Mouse (Mus musculus): ENCODE results near the gene Adgrd1.

Adgrd1 gene

DNA sequence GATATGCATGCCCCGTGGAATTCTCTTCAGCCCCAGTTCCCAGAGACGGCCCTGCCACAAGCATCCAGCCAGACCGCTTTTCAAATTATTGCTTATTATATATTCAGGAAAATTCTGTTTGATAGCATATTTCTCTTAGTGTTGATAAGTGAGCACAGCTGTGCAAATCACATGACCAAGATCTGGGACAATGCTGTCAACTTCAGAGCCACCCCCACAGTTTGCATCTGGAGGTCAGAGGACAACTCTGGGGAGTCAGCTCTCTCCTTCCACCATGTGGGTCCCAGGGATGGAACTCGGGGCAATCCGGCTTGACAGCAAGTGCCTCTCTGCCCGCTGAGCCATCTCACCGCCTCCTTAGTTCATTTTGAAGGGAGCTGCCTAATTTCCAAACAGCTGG lies 69.0 kb downstream of the Adgrd1 start:
- ChIA-PET CTCF (interaction anchor here in 3 of 4 experiments (0.5 to 2.6 kb wide), 4 partner anchors 10 to 421 kb away, joined by 3 to 5 read pairs (median 4); no protein-coding TSS in a partner anchor), POLR2A (interaction anchor here in 3 of 4 experiments (0.5 to 2.9 kb wide), 7 partner anchors 10 to 452 kb away, joined by 3 to 26 read pairs (median 5); no protein-coding TSS in a partner anchor)

DNA sequence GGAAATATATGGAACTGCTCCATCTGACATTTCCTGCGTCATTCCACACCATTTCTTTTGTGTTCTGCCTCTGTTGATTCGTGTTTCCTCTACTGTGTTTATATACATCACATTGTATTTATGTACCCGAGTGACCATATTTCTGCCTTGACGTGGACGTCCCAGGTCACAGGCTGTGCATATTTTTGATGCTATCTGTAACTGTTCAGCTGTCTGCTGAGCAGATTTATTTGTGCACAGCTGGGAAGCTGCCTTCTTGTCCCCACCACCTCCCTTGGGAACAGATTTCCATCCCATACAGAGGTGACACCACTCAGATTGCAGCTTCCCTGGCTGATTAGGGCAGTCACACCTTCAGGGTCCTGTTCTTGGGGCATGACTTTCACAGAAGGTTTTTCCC lies 72.5 kb downstream of the Adgrd1 start:
- ChIA-PET POLR2A (interaction anchor here in 2 of 4 experiments (1.0 to 1.5 kb wide), 6 partner anchors 8 to 331 kb away, joined by 3 to 6 read pairs (median 4); partner anchors contain the start of gene Sfswap (in 1 of the 2)), CTCF (interaction anchor here in 1 of 4 experiments (1.4 kb wide), 1 partner anchor 106 kb away, joined by 9 read pairs; no protein-coding TSS in a partner anchor)

DNA sequence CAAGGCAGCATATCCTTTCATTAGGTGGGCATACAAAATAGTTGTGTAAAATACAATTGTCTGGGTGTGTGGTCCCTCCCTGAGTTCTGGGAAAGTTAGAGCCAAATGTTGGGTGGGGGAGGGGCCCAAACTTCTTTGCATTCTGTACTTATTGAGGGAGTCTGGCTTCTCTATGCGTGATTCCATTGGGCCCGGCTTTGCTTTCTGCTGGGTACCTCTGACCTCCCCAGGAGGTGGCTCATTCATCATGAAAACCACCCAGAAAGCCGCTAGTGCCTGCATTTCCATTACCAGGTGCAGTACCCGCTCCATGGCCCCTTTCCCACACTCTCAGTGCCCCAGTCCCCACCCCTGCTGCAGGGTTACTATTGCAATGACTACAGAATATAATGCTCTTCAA lies 73.0 kb downstream of the Adgrd1 start:
- ChIA-PET CTCF (interaction anchor here in 2 of 4 experiments (0.7 to 1.4 kb wide), 3 partner anchors 8 to 1058 kb away, joined by 3 to 9 read pairs (median 3); no protein-coding TSS in a partner anchor), POLR2A (interaction anchor here (0.6 to 1.5 kb wide), 9 partner anchors 8 to 613 kb away, joined by 3 to 9 read pairs (median 4); partner anchors contain the start of gene Sfswap (in 2 of the 4))

DNA sequence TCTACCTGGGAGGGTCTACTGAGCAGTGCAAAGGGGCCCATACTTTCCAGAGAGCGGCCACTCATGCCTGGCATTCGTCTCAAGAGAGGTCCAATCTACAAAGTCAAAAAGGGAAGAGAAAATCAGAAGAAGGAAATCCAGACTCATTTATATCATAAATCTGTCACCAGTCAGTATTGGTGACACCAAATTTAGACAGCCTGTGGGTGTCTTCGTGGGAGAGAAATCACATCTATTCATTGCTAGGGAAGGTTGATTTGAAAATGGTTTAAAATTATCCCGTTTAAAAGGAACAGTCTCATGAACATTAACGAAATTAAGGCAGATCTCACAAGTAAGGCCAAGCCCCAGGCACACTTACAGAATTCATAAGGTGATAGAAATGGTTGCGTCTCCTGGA lies 76.0 kb downstream of the Adgrd1 start:
- CTCF ChIA-PET, result no interaction called here
- POLR2A ChIA-PET, result interaction anchor here in 1 of 4 experiments (1.6 kb wide), 1 partner anchor 17 kb away, joined by 6 read pairs; no protein-coding TSS in a partner anchor

DNA sequence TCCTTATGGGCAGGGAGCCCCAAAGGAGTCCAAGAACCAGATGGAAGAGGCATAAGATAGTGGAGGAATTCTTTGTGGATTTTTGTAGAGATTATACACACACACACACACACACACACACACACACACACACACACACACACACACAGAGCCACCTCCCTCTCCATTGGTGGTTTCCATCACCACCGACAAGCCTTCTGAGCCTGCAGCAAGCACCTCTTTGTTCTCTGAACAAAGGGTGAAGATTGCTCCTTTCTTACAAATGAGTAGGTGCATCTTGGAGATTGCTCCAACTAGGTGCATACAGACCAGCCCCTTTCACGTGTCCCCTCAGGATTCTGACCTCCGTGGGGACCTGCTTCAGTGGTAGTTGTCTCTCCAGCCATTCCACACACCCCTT lies 79.4 kb downstream of the Adgrd1 start:
- ChIA-PET POLR2A (interaction anchor here in 2 of 4 experiments (0.6 to 1.9 kb wide), 2 partner anchors 22 to 143 kb away, joined by 3 to 7 read pairs; no protein-coding TSS in a partner anchor), CTCF (interaction anchor here (0.6 to 1.8 kb wide), 7 partner anchors 12 to 426 kb away, joined by 3 to 7 read pairs (median 4); no protein-coding TSS in a partner anchor)

DNA sequence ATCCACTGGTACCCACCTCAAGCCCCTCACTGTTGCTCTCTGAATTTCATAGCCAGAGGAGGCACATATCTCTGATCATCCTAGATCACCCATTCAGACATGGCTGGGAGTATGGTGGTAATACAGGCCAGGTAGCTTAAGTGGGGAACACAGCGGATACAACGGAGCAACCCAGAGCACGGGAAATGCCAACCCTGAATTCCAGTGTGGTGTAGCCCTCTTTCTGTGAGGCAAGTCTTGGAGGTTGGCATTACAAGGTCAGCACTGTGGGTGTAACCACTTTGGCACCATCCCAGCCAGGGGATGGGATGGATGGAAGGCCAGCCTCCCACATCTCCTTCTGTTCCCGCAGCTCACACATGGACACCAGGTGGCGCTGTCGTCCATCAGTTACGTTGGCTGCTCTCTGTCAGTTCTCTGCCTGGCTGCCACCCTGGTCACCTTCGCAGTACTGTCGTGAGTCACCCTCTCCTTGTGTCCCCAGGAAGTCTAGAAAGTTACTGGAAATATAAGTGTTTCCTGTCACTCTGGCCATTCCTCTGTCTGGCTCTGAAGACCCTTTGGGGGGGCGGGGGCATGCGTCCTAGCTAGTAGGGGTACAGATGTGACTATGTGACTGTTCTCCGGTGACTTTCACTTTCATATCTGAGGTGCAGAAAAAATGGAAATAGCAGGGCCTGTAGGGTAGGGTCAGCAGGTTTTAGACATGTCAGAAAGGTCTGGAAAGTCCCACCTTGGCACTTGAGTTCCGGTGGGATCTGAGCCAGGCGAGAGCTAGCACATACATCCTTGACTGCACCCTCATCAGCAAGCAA lies 81.4 kb downstream of the Adgrd1 start:
- CTCF ChIA-PET, result interaction anchor here (0.6 to 5.0 kb wide), 48 partner anchors 9 to 744 kb away, joined by 3 to 20 read pairs (median 3); partner anchors contain the start of gene Mmp17 (in 3 of the 4)
- POLR2A ChIA-PET, result interaction anchor here in 3 of 4 experiments (0.7 to 1.9 kb wide), 8 partner anchors 14 to 710 kb away, joined by 3 to 7 read pairs (median 4); partner anchors contain the start of gene Chchd2 (in 1 of the 3)

DNA sequence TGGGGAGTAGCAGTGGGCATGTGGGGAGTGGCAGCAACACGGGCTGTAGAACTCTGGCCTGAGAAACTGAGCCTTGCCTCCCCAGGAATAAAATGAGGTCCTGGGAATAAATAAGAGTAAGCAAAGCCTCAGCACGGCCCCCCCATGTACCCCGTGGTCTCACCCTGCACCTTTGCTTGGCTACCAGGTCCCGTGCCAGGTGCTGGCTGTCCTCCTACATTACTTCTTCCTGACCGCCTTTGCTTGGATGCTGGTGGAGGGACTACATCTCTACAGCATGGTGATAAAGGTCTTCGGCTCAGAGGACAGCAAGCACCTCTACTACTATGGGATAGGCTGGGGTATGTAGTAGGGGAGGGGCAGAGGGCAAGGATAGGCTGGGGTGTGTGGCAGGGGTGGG lies 82.8 kb downstream of the Adgrd1 start:
- ChIA-PET POLR2A (interaction anchor here in 2 of 4 experiments (0.5 to 1.4 kb wide), 4 partner anchors 9 to 405 kb away, joined by 3 to 5 read pairs (median 3); no protein-coding TSS in a partner anchor), CTCF (interaction anchor here in 3 of 4 experiments (0.6 to 5.0 kb wide), 10 partner anchors 18 to 517 kb away, joined by 3 to 20 read pairs (median 4); partner anchors contain the start of gene Mmp17 (in 1 of the 3))

DNA sequence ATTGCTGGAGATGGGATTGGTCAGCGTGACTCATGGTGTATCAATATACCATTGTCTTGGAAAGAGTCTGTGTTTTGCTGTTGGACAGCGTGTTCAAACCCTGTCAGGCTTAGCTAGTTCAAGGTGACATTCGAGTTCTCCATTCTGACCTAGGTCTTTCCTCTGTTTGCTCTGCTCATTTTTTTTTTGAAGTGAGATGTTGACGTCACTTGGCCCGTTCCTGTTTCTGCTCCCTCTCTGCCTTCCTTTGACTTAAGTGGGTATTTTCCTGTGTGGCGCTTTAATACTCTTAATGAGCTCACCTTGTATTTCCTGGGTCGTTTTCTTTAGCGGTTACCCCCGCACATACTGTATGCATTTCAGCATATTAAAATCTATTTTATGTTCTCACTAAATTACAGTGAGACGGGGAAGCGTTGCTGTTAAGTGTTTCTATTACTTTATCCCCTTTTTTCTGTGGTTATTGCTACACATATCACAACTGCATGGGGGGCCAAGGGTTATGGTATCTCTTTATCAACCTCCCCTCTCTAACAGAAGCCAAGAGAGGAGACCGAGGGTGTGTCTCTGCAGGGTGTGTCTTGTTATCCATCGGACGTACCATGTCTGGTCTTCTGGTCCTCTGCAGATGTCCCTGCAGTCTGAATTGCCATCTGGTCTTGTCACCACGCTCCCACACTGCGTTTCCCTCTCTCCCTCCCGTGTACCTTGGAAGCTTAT lies 83.6 kb downstream of the Adgrd1 start:
- POLR2A ChIA-PET, result interaction anchor here in 2 of 4 experiments (0.6 to 1.4 kb wide), 5 partner anchors 9 to 886 kb away, joined by 3 to 5 read pairs (median 5); no protein-coding TSS in a partner anchor
- CTCF ChIA-PET, result interaction anchor here (0.6 to 5.0 kb wide), 10 partner anchors 14 to 828 kb away, joined by 3 to 20 read pairs (median 4); partner anchors contain the start of gene Mmp17 (in 1 of the 4)

DNA sequence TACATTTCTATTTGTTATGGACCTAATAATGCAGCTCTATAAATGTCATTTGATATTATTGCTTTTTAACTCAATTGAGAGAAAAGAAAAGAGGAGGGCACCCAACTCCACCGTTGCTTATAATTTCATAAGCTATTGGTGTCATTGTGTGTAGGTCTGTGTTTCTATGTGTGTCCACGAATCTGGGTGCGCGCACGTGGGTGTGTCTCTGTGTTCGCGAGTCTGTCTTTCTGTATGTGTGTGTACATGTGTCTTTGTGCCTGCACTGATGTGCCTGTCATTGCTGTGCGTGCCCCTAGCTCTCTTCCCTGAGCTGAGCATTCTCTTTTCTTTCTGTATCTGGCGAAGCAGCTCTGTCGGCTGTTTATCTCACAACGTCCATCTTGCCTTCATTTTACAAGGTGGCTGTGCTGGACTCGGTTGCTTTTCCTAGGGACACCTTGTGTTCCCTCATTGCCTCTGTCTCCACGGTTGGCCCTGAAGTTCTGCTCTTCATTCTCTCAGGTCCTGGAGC lies 84.2 kb downstream of the Adgrd1 start:
- POLR2A ChIA-PET, result interaction anchor here in 2 of 4 experiments (0.6 to 1.4 kb wide), 6 partner anchors 10 to 886 kb away, joined by 3 to 5 read pairs (median 4); no protein-coding TSS in a partner anchor

DNA sequence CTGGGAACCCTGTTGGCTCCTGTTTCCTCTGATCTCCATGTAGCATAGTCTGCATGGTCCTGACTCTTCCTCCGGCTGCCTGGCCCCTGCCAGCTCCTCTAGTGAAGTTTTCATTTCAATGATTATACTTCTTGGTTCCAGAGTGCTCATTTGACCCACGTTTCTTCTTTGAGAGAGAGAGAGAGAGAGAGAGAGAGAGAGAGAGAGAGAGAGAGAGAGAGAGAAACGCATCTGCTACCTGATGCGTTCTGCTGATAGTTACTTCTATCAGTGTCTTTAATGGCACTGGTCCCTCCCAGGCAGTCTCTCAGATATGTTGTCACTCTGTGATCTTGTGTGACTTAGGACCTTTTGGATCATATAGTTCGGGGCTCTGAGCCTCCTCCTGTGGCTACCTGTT lies 84.9 kb downstream of the Adgrd1 start:
- CTCF ChIA-PET, result interaction anchor here in 1 of 4 experiments (0.9 to 5.0 kb wide), 4 partner anchors 13 to 402 kb away, joined by 3 to 20 read pairs (median 5); partner anchors contain the start of gene Mmp17
- POLR2A ChIA-PET, result interaction anchor here in 1 of 4 experiments (0.6 to 0.8 kb wide), 4 partner anchors 151 to 768 kb away, joined by 3 to 5 read pairs (median 3); no protein-coding TSS in a partner anchor

More for the DNA sequence above, 84.2 kb downstream of the Adgrd1 start:
- CTCF ChIA-PET, result interaction anchor here (0.6 to 5.0 kb wide), 7 partner anchors 13 to 829 kb away, joined by 3 to 20 read pairs (median 4); no protein-coding TSS in a partner anchor

DNA sequence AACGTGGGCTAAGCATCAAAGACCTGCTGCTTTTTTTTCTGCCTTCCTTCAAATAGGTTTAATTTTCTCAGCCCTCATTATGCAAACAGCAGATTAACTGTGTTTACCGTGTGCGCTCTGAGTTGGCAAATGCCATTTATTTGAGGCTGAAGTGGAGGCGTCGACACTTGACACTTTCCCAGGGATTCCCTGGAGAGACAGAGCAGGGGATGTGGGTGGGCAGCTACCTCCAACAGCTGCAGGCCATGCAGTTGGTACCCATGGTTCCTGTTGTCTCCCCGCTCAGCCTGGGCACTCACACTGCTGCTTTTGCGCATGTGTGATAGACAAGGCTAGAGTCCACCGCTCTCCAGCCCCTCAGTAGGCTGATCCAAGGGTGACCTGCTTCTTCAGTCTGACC lies 86.0 kb downstream of the Adgrd1 start:
- POLR2A ChIA-PET, result no interaction called here
- CTCF ChIA-PET, result interaction anchor here in 1 of 4 experiments (2.4 kb wide), 1 partner anchor 36 kb away, joined by 6 read pairs; no protein-coding TSS in a partner anchor

DNA sequence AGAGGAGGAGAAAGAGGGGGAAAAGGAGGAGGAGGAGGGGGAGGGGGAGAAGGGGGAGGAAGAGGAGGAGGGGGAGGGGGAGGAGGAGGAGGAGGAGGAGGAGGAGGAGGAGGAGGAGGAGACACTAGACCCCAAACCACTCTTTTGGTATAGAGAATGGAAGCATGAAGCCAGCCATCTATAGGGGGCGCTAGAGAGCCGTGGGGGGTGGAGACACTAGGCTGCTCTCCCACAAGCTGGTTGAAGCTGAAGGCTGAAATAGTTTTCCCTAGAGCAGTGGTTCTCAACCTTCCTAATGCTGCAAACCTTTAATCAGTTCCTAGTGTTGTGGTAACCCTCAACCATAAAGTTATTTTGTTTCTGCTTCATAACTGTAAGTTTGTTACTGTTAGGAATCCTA lies 89.7 kb downstream of the Adgrd1 start:
- ChIA-PET CTCF (interaction anchor here (0.5 to 1.9 kb wide), 56 partner anchors 8 to 1449 kb away, joined by 3 to 14 read pairs (median 4); no protein-coding TSS in a partner anchor), POLR2A (interaction anchor here in 3 of 4 experiments (0.5 to 3.2 kb wide), 11 partner anchors 10 to 402 kb away, joined by 3 to 13 read pairs (median 4); no protein-coding TSS in a partner anchor)

DNA sequence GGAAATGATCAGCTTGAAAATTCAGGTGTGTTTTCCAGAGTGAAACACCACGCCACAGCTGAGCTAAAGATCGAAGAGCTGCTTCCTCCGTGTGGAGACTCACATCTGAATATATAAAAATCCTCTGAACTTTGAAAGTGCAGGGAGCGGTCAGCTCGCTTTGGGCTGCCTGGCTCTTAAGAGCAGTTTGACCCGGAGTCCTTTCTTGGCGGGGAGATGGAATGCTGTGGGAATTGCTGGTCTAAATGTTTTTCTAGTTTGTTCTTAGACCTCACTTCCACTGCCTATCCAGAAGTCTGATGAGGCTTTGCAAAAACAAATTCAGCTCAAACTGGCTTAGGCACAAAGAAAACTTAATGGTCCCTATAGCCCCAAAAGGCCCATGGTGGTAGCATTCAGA lies 90.4 kb downstream of the Adgrd1 start:
- CTCF ChIA-PET, result interaction anchor here (0.5 to 1.9 kb wide), 50 partner anchors 9 to 1086 kb away, joined by 3 to 14 read pairs (median 4); no protein-coding TSS in a partner anchor
- POLR2A ChIA-PET, result interaction anchor here in 3 of 4 experiments (0.6 to 3.2 kb wide), 9 partner anchors 9 to 274 kb away, joined by 3 to 13 read pairs (median 4); no protein-coding TSS in a partner anchor

DNA sequence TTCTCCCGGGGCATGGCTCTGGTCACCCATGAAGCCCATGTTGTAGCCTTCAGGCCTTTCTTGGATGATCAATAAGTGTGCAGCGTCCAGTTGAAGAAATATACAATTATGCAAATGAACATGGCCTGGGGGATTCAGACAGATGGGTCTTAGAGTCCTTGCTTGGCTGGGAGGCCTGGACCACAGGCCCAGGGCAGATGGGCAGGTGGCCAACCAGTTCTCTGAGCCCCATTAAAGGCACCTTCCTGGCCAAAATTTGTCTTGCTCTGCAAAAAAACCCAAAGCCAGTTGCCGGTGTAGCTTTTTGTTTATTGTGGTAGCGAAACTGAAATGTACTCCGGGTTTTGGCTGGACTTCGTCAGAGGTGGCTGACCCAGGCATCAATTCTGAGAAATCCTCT lies 92.5 kb downstream of the Adgrd1 start:
- CTCF ChIA-PET, result interaction anchor here in 1 of 4 experiments (1.1 kb wide), 1 partner anchor 11 kb away, joined by 3 read pairs; no protein-coding TSS in a partner anchor
- POLR2A ChIA-PET, result no interaction called here

DNA sequence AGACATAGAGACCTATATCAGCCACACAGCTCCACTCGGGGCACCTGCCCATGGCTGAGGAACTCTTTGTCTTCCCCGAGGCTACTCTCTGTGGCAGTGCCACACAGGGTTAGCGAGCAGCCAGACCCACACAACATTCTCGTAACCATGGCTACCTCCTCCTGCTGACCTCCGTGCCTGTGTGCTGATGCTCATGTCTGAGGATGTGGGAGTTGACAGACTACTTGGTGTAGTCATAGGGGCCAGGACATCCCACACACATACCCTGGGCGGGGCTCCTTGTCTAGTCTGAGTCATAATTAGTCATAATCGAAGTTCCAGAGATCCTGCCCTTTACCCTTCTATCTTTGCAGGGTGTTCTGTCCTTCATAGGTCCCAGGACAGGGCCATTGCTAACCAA lies 93.5 kb downstream of the Adgrd1 start:
- ChIA-PET CTCF (interaction anchor here in 1 of 4 experiments (1.1 kb wide), 1 partner anchor 12 kb away, joined by 3 read pairs; no protein-coding TSS in a partner anchor), POLR2A (interaction anchor here in 1 of 4 experiments (0.6 kb wide), 1 partner anchor 101 kb away, joined by 3 read pairs; no protein-coding TSS in a partner anchor)

DNA sequence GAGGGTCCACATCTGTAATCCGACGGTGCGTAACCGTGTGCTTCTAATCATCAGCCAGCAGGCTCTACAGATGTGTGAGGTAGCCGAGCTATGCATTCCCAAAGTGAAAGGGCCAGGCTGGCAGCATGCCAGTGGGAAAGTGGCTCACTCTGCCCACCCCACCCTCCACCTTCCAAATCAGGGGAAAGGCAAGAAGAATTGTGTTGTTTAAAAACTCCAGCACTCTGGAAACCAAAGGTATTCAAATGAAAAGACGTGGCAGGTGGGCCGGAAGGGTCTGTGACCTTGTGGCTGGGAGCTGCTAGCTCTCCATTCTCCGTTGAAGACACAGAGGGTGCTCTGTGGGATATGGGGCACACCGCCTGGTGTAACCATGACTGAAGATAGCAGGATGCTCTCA lies 100.0 kb downstream of the Adgrd1 start:
- POLR2A ChIA-PET, result interaction anchor here in 3 of 4 experiments (0.5 to 5.5 kb wide), 37 partner anchors 10 to 691 kb away, joined by 3 to 28 read pairs (median 5); partner anchors contain the start of gene Chchd2 (in 2 of the 3)
- CTCF ChIA-PET, result interaction anchor here (0.5 to 3.1 kb wide), 20 partner anchors 10 to 660 kb away, joined by 3 to 15 read pairs (median 4); no protein-coding TSS in a partner anchor

DNA sequence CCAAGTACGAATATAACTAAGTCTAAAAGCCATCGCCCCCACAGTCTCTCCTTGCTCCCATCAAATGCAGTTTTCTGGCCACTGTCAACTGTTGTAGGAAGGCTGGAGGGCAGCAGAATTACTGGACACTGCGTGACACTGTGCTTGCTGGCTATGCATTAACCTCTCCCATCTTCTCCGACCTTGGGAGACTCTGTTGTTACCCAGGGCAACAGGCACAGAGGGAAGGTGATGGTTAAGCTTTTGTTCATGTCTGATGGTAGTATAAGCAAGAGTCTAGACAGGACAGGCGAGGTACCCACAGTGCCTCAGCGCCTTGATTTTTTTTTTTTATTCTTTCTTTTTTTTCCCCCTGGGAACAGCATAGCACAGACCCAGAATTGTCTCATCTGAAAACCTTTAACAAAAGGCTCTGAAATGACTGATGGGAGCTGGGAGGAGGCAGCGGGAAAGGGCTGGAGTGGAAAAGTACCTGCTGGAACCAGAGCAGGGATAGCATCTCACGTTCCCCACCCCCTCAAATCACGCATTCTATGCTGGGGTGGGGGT lies 100.5 kb downstream of the Adgrd1 start:
- POLR2A ChIA-PET, result interaction anchor here in 3 of 4 experiments (0.8 to 5.5 kb wide), 33 partner anchors 10 to 690 kb away, joined by 3 to 28 read pairs (median 5); partner anchors contain the start of gene Chchd2 (in 1 of the 3)
- CTCF ChIA-PET, result interaction anchor here (0.5 to 3.1 kb wide), 20 partner anchors 10 to 661 kb away, joined by 3 to 15 read pairs (median 3); no protein-coding TSS in a partner anchor

All from embryonic stem cell, embryonic (primary cell).